Mouse (Mus musculus) liver, postnatal 0 days (tissue): ENCODE results near the gene Atxn1.

Source experiments
- CTCF ChIP-seq: sonication (generic); IDR thresholded peaks from 2 replicates; pipeline ENCODE4 v1.5.1; 2016; ENCODE audit warnings: antibody characterized with exemption, low read depth
- EP300 ChIP-seq: IDR thresholded peaks from 2 replicates; pipeline ENCODE4 v1.6.1; 2016; ENCODE audit warnings: antibody characterized with exemption, low read depth, mild to moderate bottlenecking

- TF ChIP-seq CTCF (no peak), EP300 (no peak)
These were observed 11.7 kb downstream of the Atxn1 start for GRCm38 (mm10) chr13:45953098-45953497.
